Mouse (Mus musculus) forebrain, embryonic 11.5 days (tissue): ENCODE measurements around the gene Tspan11. TPM values are rescaled to one million over a fixed set of nuclear protein-coding genes. Genes with fewer than 3 reads are reported as not detected.

Source experiments
- ATAC-seq: fragments of 200-750 bp; cut with Nextera tagmentation; replicated peaks from 2 replicates; pipeline ENCODE4 v1.8.0; 2017; ENCODE audit warnings: moderate TSS enrichment; ENCODE audit not compliant: low FRiP score
- DNase-seq: peaks from one replicate; pipeline ENCODE4 v3.0.0-alpha.2; 2017; ENCODE audit warnings: low spot score
- H3K27ac ChIP-seq: fragments of 300-500 bp; sonication (generic); 2 replicates; pipeline ENCODE4 v1.5.1; 2014; ENCODE audit warnings: low read depth, low read length
- H3K27me3 ChIP-seq: fragments of 300-500 bp; sonication (generic); 2 replicates; pipeline ENCODE4 v1.6.1; 2014; ENCODE audit warnings: mild to moderate bottlenecking, low read length, mixed read lengths; ENCODE audit not compliant: control insufficient read depth, insufficient read depth
- H3K36me3 ChIP-seq: fragments of 300-500 bp; sonication (generic); 2 replicates; pipeline ENCODE4 v1.6.1; 2014; ENCODE audit warnings: mild to moderate bottlenecking, low read length, moderate library complexity, mixed read lengths; ENCODE audit not compliant: control insufficient read depth, insufficient read depth
- H3K4me1 ChIP-seq: fragments of 300-500 bp; sonication (generic); replicated peaks from 2 replicates; pipeline ENCODE4 v1.6.1; 2014; ENCODE audit warnings: low read length, mixed read lengths; ENCODE audit not compliant: control insufficient read depth, insufficient read depth
- H3K4me2 ChIP-seq: fragments of 300-500 bp; sonication (generic); 2 replicates; pipeline ENCODE4 v1.6.1; 2014; ENCODE audit warnings: low read depth, mild to moderate bottlenecking, low read length, moderate library complexity, mixed read lengths; ENCODE audit not compliant: severe bottlenecking
- H3K4me3 ChIP-seq: fragments of 300-500 bp; sonication (generic); 2 replicates; pipeline ENCODE4 v1.5.1; 2014; ENCODE audit warnings: low read depth, low read length
- H3K9ac ChIP-seq: fragments of 300-500 bp; sonication (generic); 2 replicates; pipeline ENCODE4 v1.6.1; 2014; ENCODE audit warnings: low read length
- H3K9me3 ChIP-seq: fragments of 300-500 bp; sonication (generic); 2 replicates; pipeline ENCODE4 v1.6.1; 2016; ENCODE audit warnings: low read length, mixed read lengths; ENCODE audit not compliant: control insufficient read depth
- WGBS: fragments of 180-500 bp; shearing (Covaris S2); extraction: QIAGEN DNeasy Blood & Tissue Kit; methylation state at CpG from one replicate; pipeline ENCODE4 v1.1.7; 2014; 5-methylcytosine and 5-hydroxymethylcytosine counted together
- polyA plus RNA-seq: library from polyadenylated mRNA; unstranded; fragments of >200 nt; fragmentation: Nextera tagmentation; extraction: Ambion mirVana; gene quantifications from 2 replicates; pipeline ENCODE4 v1.2.1, GENCODE M21; 2014

Gene Tspan11
- polyA plus RNA-seq, 1 experiment from 2014 or later: 6.4 TPM

DNA sequence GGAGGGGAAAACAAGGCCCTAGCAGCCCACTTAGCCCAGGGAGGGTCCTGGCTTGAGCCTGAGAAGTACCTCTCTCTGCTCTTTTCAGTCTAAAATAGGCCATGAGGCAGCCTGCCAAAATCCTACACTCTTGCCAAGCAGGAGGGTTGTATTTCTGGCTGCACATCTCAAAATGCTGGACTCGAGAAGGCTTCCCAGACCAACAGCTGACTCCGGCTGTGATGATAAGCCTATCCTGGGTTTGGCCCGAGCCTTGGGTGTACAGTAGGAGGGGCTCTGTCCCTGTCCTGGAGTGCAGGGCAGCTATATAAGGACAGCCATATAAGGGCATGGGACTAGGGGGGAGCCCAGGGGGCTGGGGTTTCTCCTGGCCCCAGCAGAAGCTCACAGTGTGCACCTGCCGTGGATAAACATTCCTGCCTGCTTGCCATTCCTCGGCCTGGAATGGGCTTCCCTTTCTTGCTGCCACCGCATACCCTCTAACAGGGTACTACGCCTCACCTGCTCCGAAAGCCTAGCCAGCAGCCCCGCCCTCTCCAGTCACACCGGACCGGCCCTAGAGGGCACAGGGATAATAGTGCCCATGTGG is 102.3 kb downstream of the Tspan11 start:
- H3K9ac ChIP-seq: no peak overlapping the region
- WGBS: 75% methylated on average over 11 of the region's 11 CpGs
- H3K27me3 ChIP-seq: no peaks in the 10 kb centered on the region
- H3K27ac ChIP-seq: no peak overlapping the region
- no peaks in the 10 kb centered on the region for H3K4me1 ChIP-seq
- ATAC-seq (no peak), DNase-seq (no peak)
- no peaks in the 10 kb centered on the region for H3K9me3 ChIP-seq
- no peaks in the 10 kb centered on the region for H3K36me3 ChIP-seq
- no peak overlapping the region for H3K4me3 ChIP-seq
- H3K4me2 ChIP-seq: no peak overlapping the region

DNA sequence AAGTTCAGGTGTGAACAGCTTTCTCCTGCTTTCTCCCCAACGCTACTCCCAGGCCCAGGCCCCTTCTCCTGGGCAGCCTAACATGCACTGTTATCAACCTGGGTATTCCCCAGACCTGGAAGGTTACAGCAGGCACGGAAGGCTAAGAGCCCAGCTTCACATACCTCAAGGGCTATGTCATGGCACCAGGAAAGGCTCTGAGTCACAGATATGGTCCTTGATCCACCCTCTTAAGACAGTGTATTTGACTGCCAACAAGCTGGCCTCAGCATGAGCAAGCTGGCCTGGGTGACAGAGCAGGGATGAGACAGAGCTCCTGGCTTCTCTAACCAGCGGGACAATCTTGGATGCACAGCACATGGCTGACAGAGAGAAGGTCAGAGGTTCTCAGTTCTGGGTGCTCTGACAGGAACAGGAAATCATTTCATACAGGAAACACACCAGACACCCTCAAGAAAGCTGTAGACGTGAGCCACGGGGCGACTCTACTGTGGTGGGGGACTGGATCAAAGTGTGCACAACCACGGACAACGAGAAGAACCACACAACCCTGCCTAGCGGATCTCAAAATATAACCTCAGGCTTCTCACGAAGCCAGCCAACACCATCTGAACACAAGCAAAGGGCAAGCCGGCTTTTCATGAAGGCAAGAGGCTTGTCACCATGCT is 104.3 kb downstream of the Tspan11 start:
- no peak for ATAC-seq
- Histone ChIP-seq H3K27ac (no peak overlapping the region), H3K4me3 (no peak overlapping the region), H3K36me3 (no peaks in the 10 kb centered on the region), H3K27me3 (no peaks in the 10 kb centered on the region), H3K9ac (no peak overlapping the region), H3K4me2 (no peak overlapping the region), H3K4me1 (no peaks in the 10 kb centered on the region), H3K9me3 (no peaks in the 10 kb centered on the region)
- DNase-seq: no peak
- 91% methylated on average over 11 of the region's 11 CpGs for WGBS

DNA sequence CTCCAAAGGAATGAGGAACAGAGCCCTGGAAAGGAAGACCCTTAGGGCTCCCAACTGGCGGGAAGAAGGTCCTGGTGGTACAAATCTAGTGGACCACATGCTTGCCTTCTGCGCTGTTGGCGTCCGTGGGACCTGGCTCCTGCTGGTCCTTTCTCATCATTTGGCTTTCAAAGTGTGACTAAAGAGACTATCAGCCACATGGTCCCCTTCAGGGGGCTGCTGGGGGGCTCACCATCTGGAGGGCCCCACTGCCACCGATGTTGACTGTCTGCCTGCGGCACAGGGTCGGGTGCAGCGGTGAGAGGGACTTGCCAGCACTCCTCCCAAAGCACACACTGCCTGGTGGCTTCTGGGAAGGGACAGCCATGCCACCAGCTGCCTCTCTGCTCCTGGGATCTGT is 105.6 kb downstream of the Tspan11 start:
- H3K27me3 ChIP-seq: no peaks in the 10 kb centered on the region
- no peaks in the 10 kb centered on the region for H3K4me1 ChIP-seq
- no peak overlapping the region for H3K9ac ChIP-seq
- H3K4me2 ChIP-seq: no peak overlapping the region
- H3K36me3 ChIP-seq: no peaks in the 10 kb centered on the region
- no peak overlapping the region for H3K4me3 ChIP-seq
- H3K27ac ChIP-seq: no peak overlapping the region
- ATAC-seq: no peak
- WGBS: 93% methylated on average over 8 of the region's 8 CpGs
- H3K9me3 ChIP-seq: no peaks in the 10 kb centered on the region
- no peak for DNase-seq

DNA sequence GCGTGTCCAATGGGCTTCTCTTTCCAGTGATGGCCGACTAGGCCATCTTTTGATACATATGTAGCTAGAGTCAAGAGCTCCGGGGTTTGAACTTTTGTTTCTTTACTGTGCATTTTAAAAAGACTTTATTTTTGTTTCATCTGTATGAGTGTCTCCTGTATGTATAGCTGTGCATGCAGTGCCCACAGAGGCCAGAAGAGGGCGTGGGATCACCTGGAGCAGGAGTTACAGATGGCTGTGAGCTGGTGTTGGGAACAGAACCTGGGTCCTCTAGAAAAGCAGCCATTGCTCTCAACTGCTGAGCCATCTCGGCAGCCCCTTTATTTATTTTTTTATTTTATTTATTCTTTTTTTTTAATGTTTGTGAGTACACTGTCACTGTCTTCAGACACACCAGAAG is 109.5 kb downstream of the Tspan11 start:
- Histone ChIP-seq H3K4me1 (no peaks in the 10 kb centered on the region), H3K36me3 (no peaks in the 10 kb centered on the region), H3K4me3 (no peak overlapping the region), H3K4me2 (no peak overlapping the region), H3K27ac (no peak overlapping the region), H3K9ac (no peak overlapping the region), H3K27me3 (no peaks in the 10 kb centered on the region), H3K9me3 (no peaks in the 10 kb centered on the region)
- no peak for ATAC-seq
- 82% methylated on average over 4 of the region's 5 CpGs for WGBS
- DNase-seq: no peak

DNA sequence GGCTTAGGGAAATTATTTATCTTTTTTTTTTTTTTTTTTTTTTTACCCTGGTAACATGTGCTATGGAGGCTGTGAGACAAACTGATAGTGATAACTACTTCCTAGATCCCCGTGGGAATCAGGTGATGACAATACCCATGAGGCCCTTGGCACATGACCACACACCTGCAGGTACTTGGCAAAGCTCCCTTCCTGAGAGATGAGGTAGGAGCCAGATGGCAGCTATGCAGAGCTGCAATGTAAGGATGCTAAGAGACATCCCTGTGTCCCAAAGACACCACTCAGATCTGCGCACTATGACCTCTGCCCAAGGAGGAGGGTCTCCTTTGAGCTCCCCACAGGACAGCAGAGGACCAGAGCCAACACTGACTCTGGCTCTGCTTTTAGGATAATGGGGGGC is 111.7 kb downstream of the Tspan11 start:
- DNase-seq (no peak), ATAC-seq (no peak)
- no peak overlapping the region for H3K4me3 ChIP-seq
- 86% methylated on average over 2 of the region's 2 CpGs for WGBS
- no peaks in the 10 kb centered on the region for H3K27me3 ChIP-seq
- H3K9ac ChIP-seq: no peak overlapping the region
- H3K36me3 ChIP-seq: no peaks in the 10 kb centered on the region
- H3K27ac ChIP-seq: no peak overlapping the region
- H3K4me1 ChIP-seq: no peaks in the 10 kb centered on the region; the same call in 1 of the 2 replicates
- H3K4me2 ChIP-seq: no peak overlapping the region
- H3K9me3 ChIP-seq: no peaks in the 10 kb centered on the region

DNA sequence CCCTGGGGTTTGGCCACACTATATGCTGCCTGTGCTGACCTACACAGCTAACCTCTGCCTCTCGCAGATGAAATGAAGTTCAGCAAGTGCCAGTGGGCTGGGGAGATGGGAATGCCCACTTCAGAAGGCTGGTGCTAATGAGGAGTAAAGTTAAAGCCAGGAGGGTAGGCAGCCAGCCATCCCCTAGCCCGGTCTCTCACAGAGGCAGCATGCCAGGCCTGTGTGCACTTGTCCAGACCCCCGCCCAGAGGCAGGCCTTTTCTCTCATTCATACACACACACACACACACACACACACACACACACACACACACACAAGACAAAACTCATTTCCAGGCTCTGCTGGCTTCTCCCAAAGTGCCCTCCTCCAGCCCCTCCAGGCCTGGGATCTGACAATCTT is 113.4 kb downstream of the Tspan11 start:
- no peaks in the 10 kb centered on the region for H3K36me3 ChIP-seq
- ATAC-seq: no peak
- H3K4me1 ChIP-seq: no peaks in the 10 kb centered on the region; the same call in 1 of the 2 replicates
- no peak overlapping the region for H3K9ac ChIP-seq
- H3K9me3 ChIP-seq: no peaks in the 10 kb centered on the region
- H3K4me2 ChIP-seq: no peak overlapping the region
- no peak for DNase-seq
- H3K27me3 ChIP-seq: no peaks in the 10 kb centered on the region
- 88% methylated on average over 3 of the region's 3 CpGs for WGBS
- no peak overlapping the region for H3K27ac ChIP-seq
- H3K4me3 ChIP-seq: no peak overlapping the region

DNA sequence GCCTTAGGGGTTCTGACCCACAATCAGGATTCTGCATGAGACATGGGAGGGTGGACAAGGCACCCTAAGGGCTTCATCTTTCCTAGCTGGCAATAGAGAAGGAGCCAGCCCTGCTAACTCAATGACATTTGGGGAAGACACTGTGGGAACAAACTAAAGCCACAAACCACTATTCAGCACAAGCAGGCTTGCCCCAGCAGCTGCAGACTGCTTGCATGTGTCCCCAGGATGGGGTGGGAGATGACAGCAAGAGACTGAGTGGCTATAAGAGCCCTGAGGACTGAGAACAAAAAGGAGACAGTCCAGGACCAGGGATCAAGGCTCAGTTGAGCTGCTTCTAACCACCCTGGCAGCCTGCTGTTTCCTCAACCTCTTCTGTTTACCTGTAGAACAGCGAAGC is 114.2 kb downstream of the Tspan11 start:
- H3K36me3 ChIP-seq: no peaks in the 10 kb centered on the region
- H3K4me1 ChIP-seq: no peaks in the 10 kb centered on the region; the same call in 1 of the 2 replicates
- H3K4me3 ChIP-seq: no peak overlapping the region
- no peak overlapping the region for H3K4me2 ChIP-seq
- no peak overlapping the region for H3K9ac ChIP-seq
- H3K9me3 ChIP-seq: no peaks in the 10 kb centered on the region
- H3K27ac ChIP-seq: no peak overlapping the region
- WGBS: 23% methylated on average over 1 of the region's 1 CpGs
- no peaks in the 10 kb centered on the region for H3K27me3 ChIP-seq
- ATAC-seq (no peak), DNase-seq (no peak)

DNA sequence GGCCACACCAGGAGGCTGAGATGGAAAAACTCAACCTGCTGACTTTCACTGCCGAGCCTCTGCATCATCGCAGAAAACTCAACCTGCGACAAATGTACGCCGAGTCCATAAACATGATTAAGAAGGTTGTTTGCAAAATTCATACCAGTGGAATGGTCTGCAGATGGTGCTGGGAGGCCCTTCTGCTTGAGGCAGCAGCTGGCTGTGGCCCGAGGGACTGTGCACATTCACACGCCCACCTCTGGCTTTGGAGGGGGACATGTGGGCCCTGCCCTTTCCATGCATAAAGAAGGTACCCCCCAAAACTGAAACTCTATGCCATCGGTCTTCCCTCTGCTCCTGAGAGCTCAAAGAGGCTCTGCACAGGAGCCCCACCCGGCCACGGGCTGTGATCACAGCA is 114.7 kb downstream of the Tspan11 start:
- no peaks in the 10 kb centered on the region for H3K27me3 ChIP-seq
- H3K9me3 ChIP-seq: no peaks in the 10 kb centered on the region
- no peaks in the 10 kb centered on the region for H3K36me3 ChIP-seq
- no peak overlapping the region for H3K4me2 ChIP-seq
- no peak for ATAC-seq
- H3K4me1 ChIP-seq: no peaks in the 10 kb centered on the region; the same call in 1 of the 2 replicates
- WGBS: 78% methylated on average over 10 of the region's 10 CpGs
- no peak overlapping the region for H3K9ac ChIP-seq
- H3K4me3 ChIP-seq: no peak overlapping the region
- DNase-seq: no peak
- H3K27ac ChIP-seq: no peak overlapping the region

DNA sequence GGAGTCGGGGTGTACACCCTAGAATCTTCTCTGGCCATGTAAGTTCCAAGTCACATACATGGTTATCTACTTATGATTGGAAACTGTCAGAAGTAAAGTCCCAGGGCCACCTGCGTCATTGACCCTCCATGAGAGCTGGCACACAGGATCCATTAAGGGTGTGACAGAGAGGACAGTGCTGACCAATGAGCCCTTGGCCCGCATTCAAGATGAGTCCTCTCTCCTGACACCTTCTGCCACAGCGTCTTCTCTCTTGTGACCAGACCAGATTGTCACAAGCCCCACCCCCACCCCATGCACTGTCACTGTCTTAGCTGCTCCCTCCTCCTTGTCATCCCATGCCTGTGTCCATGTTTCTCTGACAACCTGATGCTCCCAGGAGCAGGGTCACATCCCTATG is 115.3 kb downstream of the Tspan11 start:
- no peak for ATAC-seq
- Histone ChIP-seq H3K36me3 (no peaks in the 10 kb centered on the region), H3K9me3 (no peaks in the 10 kb centered on the region)

More for the DNA sequence above, 115.3 kb downstream of the Tspan11 start:
- WGBS: 87% methylated on average over 4 of the region's 4 CpGs
- Histone ChIP-seq H3K27me3 (no peaks in the 10 kb centered on the region), H3K4me3 (no peak overlapping the region), H3K9ac (no peak overlapping the region), H3K27ac (no peak overlapping the region), H3K4me1 (no peaks in the 10 kb centered on the region; the same call in 1 of the 2 replicates), H3K4me2 (no peak overlapping the region)
- no peak for DNase-seq
